9 mouse cellular contexts compared by ENCODE assay signal in genomic region chr15:93567546-93568307, GRCm38 (mm10). TPM values are rescaled to one million over a fixed set of nuclear protein-coding genes. Genes with fewer than 3 reads are reported as not detected.
DNase-seq lines count a peak whose midpoint lies in the region; ATAC-seq and TF ChIP-seq lines count a peak whose summit lies in the region.
"Had no signal": no experiment of that assay in that cellular context is flagged by ENCODE, and none has a peak within 500 bp of the region (broad histone marks: within the 10 kb centered on the region; RNA-seq: fewer than 3 reads in every experiment).

No protein-coding gene starts in this region.

- TF ChIP-seq POLR2A in heart, adult 2 months (IDR thresholded peaks at IDR 0.05; ENCODE audit: insufficient read depth, low read depth, low read length): no peak

- H3K4me1 ChIP-seq in heart, adult 2 months (ENCODE audit: control insufficient read depth, insufficient read depth, low read length): peaks cover 5% of the 10 kb centered on the region
- H3K4me1 ChIP-seq in midbrain, postnatal 0 days (ENCODE audit: insufficient read depth, low read length): no peaks in the 10 kb centered on the region
- no peaks in the 10 kb centered on the region for H3K4me1 ChIP-seq in midbrain, embryonic 13.5 days (replicated peaks)
- H3K4me1 ChIP-seq in heart, embryonic 12.5 days (replicated peaks): peaks cover 36% of the 10 kb centered on the region
- H3K4me1 ChIP-seq in limb, embryonic 12.5 days (replicated peaks): peaks cover 58% of the 10 kb centered on the region

- H3K27me3 ChIP-seq in heart, adult 2 months (ENCODE audit: control insufficient read depth, insufficient read depth, low read length): no peaks in the 10 kb centered on the region
- no peaks in the 10 kb centered on the region for H3K27me3 ChIP-seq in midbrain, postnatal 0 days (ENCODE audit: insufficient read depth, low read length)
- no peaks in the 10 kb centered on the region for H3K27me3 ChIP-seq in midbrain, embryonic 13.5 days
- no peaks in the 10 kb centered on the region for H3K27me3 ChIP-seq in heart, embryonic 12.5 days (replicated peaks)
- no peaks in the 10 kb centered on the region for H3K27me3 ChIP-seq in limb, embryonic 12.5 days

- H3K36me3 ChIP-seq in heart, adult 2 months (ENCODE audit: control insufficient read depth, insufficient read depth, low read length): no peaks in the 10 kb centered on the region; the same call in 1 of the 2 replicates
- H3K36me3 ChIP-seq in midbrain, postnatal 0 days (ENCODE audit: insufficient read depth, low read length): no peaks in the 10 kb centered on the region
- no peaks in the 10 kb centered on the region for H3K36me3 ChIP-seq in midbrain, embryonic 13.5 days
- peaks cover 7% of the 10 kb centered on the region for H3K36me3 ChIP-seq in heart, embryonic 12.5 days
- peaks cover 4% of the 10 kb centered on the region; the same call in 1 of the 2 replicates for H3K36me3 ChIP-seq in limb, embryonic 12.5 days

- H3K9ac ChIP-seq in heart, adult 2 months (ENCODE audit: low read depth, low read length): no peak overlapping the region
- no peak overlapping the region for H3K9ac ChIP-seq in midbrain, postnatal 0 days (replicated peaks; ENCODE audit: low read length, poor library complexity, severe bottlenecking)
- H3K9ac ChIP-seq in midbrain, embryonic 13.5 days (replicated peaks): no peak overlapping the region
- no peak overlapping the region for H3K9ac ChIP-seq in heart, embryonic 12.5 days
- H3K9ac ChIP-seq in limb, embryonic 12.5 days (replicated peaks): no peak overlapping the region

- ATAC-seq in midbrain, postnatal 0 days (ENCODE audit: low FRiP score): no peak
- no peak for ATAC-seq in midbrain, embryonic 13.5 days
- ATAC-seq in heart, embryonic 12.5 days (ENCODE audit: insufficient number of reproducible peaks, low FRiP score): no peak
- no peak for ATAC-seq in limb, embryonic 12.5 days (ENCODE audit: insufficient number of reproducible peaks, insufficient read depth, low FRiP score, low TSS enrichment, low read depth)

- intact Hi-C loops in heart, adult 2 months (cut with DNase I): no loop called here

- no peak for TF ChIP-seq CTCF in heart, adult 2 months (IDR thresholded peaks at IDR 0.05)
- no peak for TF ChIP-seq CTCF in midbrain, postnatal 0 days (IDR thresholded peaks at IDR 0.05)

- DNase-seq in heart, adult 2 months: peak; percentile 28 to 54
- no peak for DNase-seq in heart, adult 8-10 months (ENCODE audit: low spot score)
- peak; percentile 34 for DNase-seq in midbrain, postnatal 0 days (ENCODE audit: low spot score)
- no peak for DNase-seq in cerebellum, adult 11 months
- no peak for DNase-seq in spleen, adult 18-20 months

- WGBS in heart, adult 2 months: 42% methylated on average over 14 of the region's 14 CpGs
- WGBS in midbrain, postnatal 0 days: 65% methylated on average over 14 of the region's 14 CpGs
- 83% methylated on average over 14 of the region's 14 CpGs for WGBS in midbrain, embryonic 13.5 days
- WGBS in heart, embryonic 12.5 days: 53% methylated on average over 14 of the region's 14 CpGs
- WGBS in limb, embryonic 12.5 days: 46% methylated on average over 14 of the region's 14 CpGs

- H3K79me2 ChIP-seq in heart, adult 2 months (replicated peaks; ENCODE audit: control insufficient read depth, insufficient read depth, low read length): peaks cover 2% of the 10 kb centered on the region

- H3K4me2 ChIP-seq in midbrain, postnatal 0 days (ENCODE audit: low read depth, low read length, poor library complexity, severe bottlenecking): no peak overlapping the region
- no peak overlapping the region for H3K4me2 ChIP-seq in midbrain, embryonic 13.5 days (replicated peaks)
- H3K4me2 ChIP-seq in heart, embryonic 12.5 days: peak overlapping the region; percentile 33
- peak overlapping the region; percentile 33 for H3K4me2 ChIP-seq in limb, embryonic 12.5 days

- H3K9me3 ChIP-seq in midbrain, postnatal 0 days (ENCODE audit: low read length): no peaks in the 10 kb centered on the region
- no peaks in the 10 kb centered on the region for H3K9me3 ChIP-seq in midbrain, embryonic 13.5 days
- no peaks in the 10 kb centered on the region for H3K9me3 ChIP-seq in heart, embryonic 12.5 days (replicated peaks)
- no peaks in the 10 kb centered on the region for H3K9me3 ChIP-seq in limb, embryonic 12.5 days

- H3K27ac ChIP-seq in heart, adult 2 months: no peak overlapping the region
- no peak overlapping the region for H3K27ac ChIP-seq in midbrain, postnatal 0 days (ENCODE audit: low read depth, low read length)
- no peak overlapping the region for H3K27ac ChIP-seq in midbrain, embryonic 13.5 days
- H3K27ac ChIP-seq in heart, embryonic 12.5 days (ENCODE audit: poor library complexity, severe bottlenecking): peak overlapping the region; percentile 70
- peak overlapping the region; percentile 73 for H3K27ac ChIP-seq in limb, embryonic 12.5 days

- H3K4me3 ChIP-seq in heart, adult 2 months: no peak overlapping the region; the same call in 1 of the 2 replicates
- no peak overlapping the region for H3K4me3 ChIP-seq in midbrain, postnatal 0 days (ENCODE audit: low read depth, low read length)
- H3K4me3 ChIP-seq in midbrain, embryonic 13.5 days (replicated peaks): no peak overlapping the region
- H3K4me3 ChIP-seq in heart, embryonic 12.5 days: no peak overlapping the region
- no peak overlapping the region for H3K4me3 ChIP-seq in limb, embryonic 12.5 days (replicated peaks)

- TF ChIP-seq EP300 in heart, adult 2 months (IDR thresholded peaks at IDR 0.05; ENCODE audit: insufficient read depth, low read depth, low read length): no peak

RNA-seq across cellular contexts. Expression of gene Prickle1, which starts 28.0 kb away (rescaled TPM):
- 10 to 100 TPM; 11.2 to 18.6 TPM for total RNA-seq in heart, adult 2 months (2021)
- 8.6 and 11.5 TPM in 2 replicates for polyA plus RNA-seq in heart, adult 2 months (2012; rRNA removed)
- total RNA-seq in heart, adult 8-10 months (2022): 10 to 100 TPM; 10.8 to 18.3 (median 15.4) TPM
- 14.6 and 16.3 TPM in 2 replicates for total RNA-seq in midbrain, postnatal 0 days (2014; rRNA removed)
- polyA plus RNA-seq in midbrain, postnatal 0 days (2015; fragmentation: Nextera tagmentation; extraction: Ambion mirVana): 13.7 and 14.5 TPM in 2 replicates
- 6.4 and 8.0 TPM in 2 replicates for polyA plus RNA-seq in midbrain, embryonic 13.5 days (2015; fragmentation: Nextera tagmentation; extraction: Ambion mirVana)
- polyA plus RNA-seq in heart, embryonic 12.5 days (2016; fragmentation: Nextera tagmentation; extraction: Ambion mirVana): 42.2 and 43.7 TPM in 2 replicates
- 56.5 and 61.5 TPM in 2 replicates for polyA plus RNA-seq in limb, embryonic 12.5 days (2016; fragmentation: Nextera tagmentation; extraction: Ambion mirVana)
- total RNA-seq: monocyte, adult 5-6 weeks had no signal

Comparison
In these comparisons a context has a peak if more than half of its experiments do, and no peak if none do; other contexts are left out.
1. DNase-seq: peak in heart, adult 2 months (2 of 2) and midbrain, postnatal 0 days (single experiment); none in heart, adult 8-10 months (single experiment), cerebellum, adult 11 months (single experiment) and spleen, adult 18-20 months (0 of 2).
2. H3K27ac ChIP-seq: peak in heart, embryonic 12.5 days (single experiment) and limb, embryonic 12.5 days (single experiment); none in heart, adult 2 months (single experiment), midbrain, postnatal 0 days (single experiment) and midbrain, embryonic 13.5 days (single experiment).
3. H3K4me2 ChIP-seq: peak in heart, embryonic 12.5 days (single experiment) and limb, embryonic 12.5 days (single experiment); none in midbrain, postnatal 0 days (single experiment) and midbrain, embryonic 13.5 days (single experiment).